Mouse (Mus musculus) bone marrow, adult 2 months (tissue): ENCODE data around the gene Cwf19l1.

Experiments
- CTCF ChIP-seq: fragments of 200-500 bp; IDR thresholded peaks from 2 replicates; pipeline ENCODE4 v1.5.1; 2011; ENCODE audit warnings: low read length, control low read depth; ENCODE audit not compliant: control insufficient read depth, insufficient read depth
- POLR2A ChIP-seq: fragments of 200-500 bp; IDR thresholded peaks from 2 replicates; pipeline ENCODE4 v1.6.1; 2011; ENCODE audit warnings: low read depth, mild to moderate bottlenecking, control low read depth, low read length, borderline replicate concordance; ENCODE audit not compliant: control insufficient read depth

GRCm38 (mm10) chr19:44121137-44121536 lies 14.5 kb downstream of the Cwf19l1 start:
- TF ChIP-seq CTCF: no peak
- TF ChIP-seq POLR2A: no peak
